Mouse (Mus musculus) left cerebral cortex, postnatal 14 days (tissue): ENCODE data around the gene Gbp9. TPM values are rescaled to one million over a fixed set of nuclear protein-coding genes. Genes with fewer than 3 reads are reported as not detected.
"Not testable (repeated sequence)": the region's sequence is repeated elsewhere in the genome, so short reads cannot be mapped to it uniquely, and the experiment has no call there.

Experiments
- DNase-seq, 2 experiments: peaks; one replicate each; pipeline ENCODE4 v3.0.0; 2021 to 2022; ENCODE audit warnings: low spot score in 2 of 2, mixed read lengths in 1 of 2
- intact Hi-C: fragments of 180-260 bp; cut with DNase I; formaldehyde crosslinking; loops from one replicate; pipeline ENCODE4 v1.15.1; 2025
- total RNA-seq, 2 experiments: library from RNA; stranded (reverse); gene quantifications; 2 replicates each; pipeline ENCODE4 v1.2.3; 2021

The Gbp9 gene
- total RNA-seq, 2 experiments from 2014 or later = 2.1 TPM

- DNase-seq, intact Hi-C loops: not testable (repeated sequence)
Measured at GRCm38 (mm10) chr5:105064443-105064842, 74.9 kb downstream of the Gbp9 start.

GRCm38 (mm10) chr5:105063321-105063720 is 76.0 kb downstream of the Gbp9 start:
- no peak for DNase-seq
- intact Hi-C loops = no loop called here

GRCm38 (mm10) chr5:105062403-105062802 is 76.9 kb downstream of the Gbp9 start:
- intact Hi-C loops, DNase-seq: not testable (repeated sequence)

- intact Hi-C loops = no loop called here
- DNase-seq = no peak
Measured at GRCm38 (mm10) chr5:105060224-105060623, 79.1 kb downstream of the Gbp9 start.

GRCm38 (mm10) chr5:105055279-105055678 is 84.1 kb downstream of the Gbp9 start:
- DNase-seq = no peak
- intact Hi-C loops = no loop called here

- DNase-seq, intact Hi-C loops: not testable (repeated sequence)
Measured at GRCm38 (mm10) chr5:105053471-105054169, 85.7 kb downstream of the Gbp9 start.

GRCm38 (mm10) chr5:105032362-105032761 is 107.0 kb downstream of the Gbp9 start:
- DNase-seq = no peak
- intact Hi-C loops = no loop called here

Other genes starting within 250 kb of the Gbp9 start
- under 1 TPM in 1 of 2 experiments, not detected in 1; 0.15 TPM for gene Abcg3, start 156.8 kb downstream of the Gbp9 start, total RNA-seq
- gene Gbp8, start within 50 bp of the Gbp9 start, total RNA-seq = under 1 TPM in 1 of 2 experiments, not detected in 1; 0.24 TPM
- gene Gbp4, start within 50 bp of the Gbp9 start, total RNA-seq = under 1 TPM; 0.68 TPM
- gene Gbp10, start 100.0 kb upstream of the Gbp9 start, total RNA-seq = not detected
- not detected for gene Gm43302, start 154.2 kb upstream of the Gbp9 start, total RNA-seq
- gene Gbp6, start 154.2 kb upstream of the Gbp9 start, total RNA-seq = under 1 TPM; 0.64 to 0.93 TPM